Mouse (Mus musculus) layer of hippocampus, postnatal 14 days (tissue): ENCODE measurements at regions not wholly inside any gene's neighbourhood (a gene's known extent, or its start where the extent isn't known, plus 50 kb on each side); places are given as distances from the start of the nearest gene placed in this dataset.

ENCODE experiments used
- DNase-seq, 2 experiments: peaks; one replicate each; pipeline ENCODE4 v3.0.0; 2021 to 2022; ENCODE audit warnings: low spot score in 2 of 2, mixed read lengths in 1 of 2

DNA sequence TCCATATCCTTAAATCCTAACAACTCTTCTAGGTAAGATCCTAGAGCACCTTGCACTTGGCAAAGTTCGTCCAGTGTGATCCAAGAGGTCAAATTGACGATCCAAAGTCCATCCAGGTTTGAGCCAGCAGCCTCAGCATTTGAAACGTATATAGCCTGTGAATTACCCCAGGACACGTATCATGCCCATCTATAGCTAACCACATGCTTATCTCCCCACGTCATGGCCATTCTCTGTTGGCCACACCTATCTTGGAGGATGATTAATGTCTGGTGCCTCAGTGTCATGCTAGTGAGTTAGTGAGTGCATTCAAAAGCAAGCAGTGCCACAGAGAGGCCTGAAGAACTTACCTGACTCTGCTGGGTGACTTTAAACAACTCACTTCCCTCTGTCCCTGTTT, 1521.9 kb upstream of the Gm6569 start:
- no peak for DNase-seq

GRCm38 (mm10) chr15:72321528-72321927, 1512.8 kb upstream of the Gm6569 start:
- no peak for DNase-seq

DNA sequence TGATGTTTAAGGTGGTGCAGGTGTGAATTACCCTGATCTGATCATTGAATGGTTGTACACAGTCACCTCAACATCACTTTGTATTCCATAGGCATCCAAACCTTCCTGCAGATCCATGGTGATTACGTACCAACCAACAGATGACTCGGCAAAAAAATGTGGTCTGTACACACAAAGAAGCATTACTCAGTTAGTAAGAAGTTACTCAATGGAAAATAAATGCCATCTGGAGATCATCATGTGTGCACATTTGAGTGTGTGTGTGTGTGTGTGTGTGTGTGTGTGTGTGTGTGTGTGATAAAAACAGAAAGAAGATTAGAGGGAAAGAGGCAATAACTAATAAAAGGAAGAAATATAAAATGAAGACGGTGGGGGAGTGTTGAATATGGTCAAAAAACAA, 1512.2 kb upstream of the Gm6569 start:
- DNase-seq: no peak

DNA sequence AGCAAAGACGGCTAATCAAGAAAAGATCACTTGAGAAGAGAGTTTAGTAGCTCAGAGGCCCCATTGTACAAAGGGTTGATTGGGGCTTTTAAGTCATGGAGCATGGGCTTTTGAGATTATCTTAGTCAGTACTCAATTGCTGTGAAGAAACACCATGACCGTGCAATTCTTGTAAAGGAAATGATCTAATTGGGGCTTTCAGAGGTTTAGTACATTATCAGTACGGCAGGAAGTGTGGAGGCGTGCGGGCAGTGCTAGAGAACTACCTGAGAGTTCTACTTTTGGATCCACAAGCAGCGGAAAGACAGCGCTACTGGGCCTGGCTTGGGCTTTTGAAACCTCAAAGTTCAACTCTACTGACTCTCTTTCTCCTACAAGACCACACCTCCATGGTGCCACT, 1511.2 kb upstream of the Gm6569 start:
- no peak for DNase-seq

- DNase-seq: no peak
Observed at GRCm38 (mm10) chr15:72331262-72331661, 1503.1 kb upstream of the Gm6569 start.

DNA sequence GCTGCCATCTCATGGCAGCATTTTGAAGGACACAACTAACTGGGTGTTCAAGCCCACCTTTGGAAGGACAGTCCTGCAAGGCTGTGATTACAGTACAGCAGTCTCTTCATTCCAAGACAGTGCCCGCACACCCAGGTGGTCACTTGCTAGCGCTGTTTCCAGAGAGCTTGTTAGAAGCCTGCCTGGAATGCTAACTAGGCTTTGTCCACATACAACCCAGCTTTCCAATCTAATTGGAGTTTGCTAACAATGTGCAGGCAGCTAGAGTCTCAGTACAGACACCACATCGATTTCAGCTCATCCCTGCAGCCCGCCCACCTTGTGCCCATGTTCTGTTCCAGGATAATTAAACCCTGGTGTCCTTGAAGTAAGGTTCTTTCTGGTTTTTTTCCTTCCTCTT, 1499.9 kb upstream of the Gm6569 start:
- no peak for DNase-seq

DNA sequence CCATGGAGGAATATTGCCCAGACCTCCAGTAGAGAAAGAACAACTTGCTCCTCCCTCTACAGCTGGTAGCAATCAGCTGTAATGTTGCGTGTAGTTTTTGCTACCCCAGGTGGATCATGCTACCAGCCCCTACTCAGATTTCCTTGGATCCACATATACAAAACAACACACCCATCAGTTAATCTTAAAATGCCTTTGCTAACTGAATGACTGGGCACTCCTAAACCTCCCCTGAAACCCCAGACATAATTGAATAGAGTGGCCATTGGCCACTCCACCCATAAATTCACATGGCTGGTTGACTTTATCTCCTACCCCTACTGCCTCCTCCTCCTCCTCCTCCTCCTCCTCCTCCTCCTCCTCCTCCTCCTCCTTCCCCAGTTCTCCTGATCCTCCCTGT, 1494.7 kb upstream of the Gm6569 start:
- no peak for DNase-seq

- no peak for DNase-seq
Observed at GRCm38 (mm10) chr15:72341991-72342390, 1492.4 kb upstream of the Gm6569 start.

DNA sequence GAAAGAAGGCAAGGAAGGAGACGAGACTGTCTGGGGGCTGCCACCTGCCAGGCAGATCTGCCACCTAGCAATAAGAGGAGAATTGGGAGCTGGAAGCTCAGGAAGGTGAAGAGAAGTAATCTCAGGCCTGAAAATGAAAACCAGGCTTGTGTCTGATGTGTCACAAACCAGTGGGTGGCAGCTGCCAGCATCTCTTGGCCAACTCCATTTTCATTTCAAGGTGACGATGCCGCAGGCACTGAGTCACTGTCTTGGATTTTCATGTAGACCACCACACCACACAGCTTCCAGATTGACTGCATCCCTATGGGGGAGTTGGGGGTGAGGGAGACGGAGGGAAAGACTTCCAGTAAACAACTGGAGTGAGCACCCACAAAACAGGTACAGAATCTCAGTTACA, 1491.9 kb upstream of the Gm6569 start:
- no peak for DNase-seq

GRCm38 (mm10) chr15:72343794-72344193, 1490.6 kb upstream of the Gm6569 start:
- no peak for DNase-seq

DNA sequence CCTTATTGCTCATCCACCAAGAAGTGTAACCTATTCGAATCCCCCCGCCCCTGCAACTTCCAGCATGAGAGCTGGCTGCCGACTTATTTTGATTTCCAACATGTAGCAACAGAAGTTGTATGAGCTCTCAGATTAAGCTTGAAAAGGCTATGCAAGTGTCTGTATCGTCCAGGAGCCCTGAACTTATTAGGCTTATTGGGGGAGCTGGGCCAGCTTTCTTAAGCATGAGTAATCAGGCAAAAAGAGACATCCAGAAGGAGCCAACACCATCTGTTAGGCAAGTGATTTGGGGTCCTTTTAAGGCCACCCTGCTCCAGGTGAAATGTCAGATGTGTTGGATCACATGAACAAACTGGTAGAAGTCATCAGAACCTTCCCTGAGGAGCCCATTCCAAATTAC, 1481.0 kb upstream of the Gm6569 start:
- DNase-seq: no peak

- DNase-seq: no peak
Observed at GRCm38 (mm10) chr15:72355626-72356025, 1478.7 kb upstream of the Gm6569 start.

- no peak for DNase-seq
Observed at GRCm38 (mm10) chr15:72359636-72360035, 1474.7 kb upstream of the Gm6569 start.

- peak in 1 of 2 experiments; percentile 25 for DNase-seq
Observed at GRCm38 (mm10) chr15:72360049-72360448, 1474.3 kb upstream of the Gm6569 start.

DNA sequence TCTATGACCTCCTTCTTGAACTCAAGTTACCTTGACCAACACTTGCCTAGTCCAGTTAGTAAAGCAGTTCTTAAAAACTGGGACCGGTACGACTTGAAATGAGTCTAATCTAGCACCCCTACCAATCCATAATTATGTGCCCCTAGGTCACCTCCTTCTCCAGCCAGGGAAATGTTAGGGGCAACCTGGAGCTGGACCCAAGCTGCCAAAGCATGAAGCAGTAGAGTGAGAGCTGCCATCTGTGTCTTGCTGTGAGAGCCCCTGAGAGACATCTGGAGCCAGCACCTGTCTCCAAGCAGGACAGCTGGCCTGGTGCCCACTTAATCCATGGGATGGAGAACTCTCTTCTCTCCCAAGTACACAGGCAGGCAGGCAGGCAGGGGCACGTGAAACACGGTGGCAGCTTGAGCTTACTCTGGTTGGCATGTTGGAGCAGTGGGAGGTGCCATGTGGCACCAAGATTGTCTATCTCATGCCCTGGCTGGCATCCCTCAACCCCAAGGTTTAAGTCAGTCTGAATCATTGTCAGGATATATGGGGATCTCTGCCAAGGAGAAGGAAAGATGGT, 1473.8 kb upstream of the Gm6569 start:
- peak in 1 of 2 experiments; percentile 52 for DNase-seq

GRCm38 (mm10) chr15:72373041-72373440, 1461.3 kb upstream of the Gm6569 start:
- no peak for DNase-seq

DNA sequence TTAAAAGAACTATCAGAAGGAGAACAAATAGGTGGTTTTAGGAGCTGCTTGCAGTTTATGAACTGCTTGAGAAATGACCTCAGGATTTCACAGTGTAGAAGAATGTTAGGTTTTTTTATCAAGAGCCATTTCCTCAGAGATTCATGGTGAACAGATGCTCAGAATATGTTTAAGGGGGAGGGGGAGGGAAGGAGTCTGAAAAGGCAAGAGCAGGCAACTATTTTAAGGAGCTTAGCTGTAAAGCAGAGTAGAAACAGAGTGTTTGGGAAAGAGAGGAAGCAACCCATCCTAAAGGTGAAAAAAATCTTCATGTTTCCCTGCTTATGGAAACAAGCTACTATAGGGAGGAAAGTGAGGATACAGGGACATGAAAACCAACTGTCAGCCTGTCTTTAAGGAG, 1457.2 kb upstream of the Gm6569 start:
- no peak for DNase-seq

DNA sequence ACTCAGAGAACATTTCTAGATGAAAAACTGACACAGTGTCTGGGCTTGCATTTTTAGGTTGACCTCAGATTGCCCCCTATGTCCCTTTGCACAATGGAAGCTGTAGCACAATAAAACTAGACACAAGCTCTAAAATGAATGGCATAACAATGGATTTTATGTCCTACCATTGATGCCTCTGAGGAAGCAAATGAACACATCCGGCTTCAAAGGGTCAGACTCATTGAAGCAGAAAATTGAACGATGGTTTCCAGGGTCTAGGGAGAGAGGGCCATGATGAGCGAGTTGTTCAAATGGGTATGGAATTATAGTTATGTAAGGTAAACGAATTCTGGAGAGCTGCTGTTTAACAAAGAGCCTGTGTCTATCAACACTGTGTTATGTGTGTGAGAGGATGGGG, 1455.1 kb upstream of the Gm6569 start:
- no peak for DNase-seq

- DNase-seq: peak in 1 of 2 experiments; percentile 22
Observed at GRCm38 (mm10) chr15:72381164-72381563, 1453.2 kb upstream of the Gm6569 start.

- no peak for DNase-seq
Observed at GRCm38 (mm10) chr15:72381744-72382143, 1452.6 kb upstream of the Gm6569 start.

DNA sequence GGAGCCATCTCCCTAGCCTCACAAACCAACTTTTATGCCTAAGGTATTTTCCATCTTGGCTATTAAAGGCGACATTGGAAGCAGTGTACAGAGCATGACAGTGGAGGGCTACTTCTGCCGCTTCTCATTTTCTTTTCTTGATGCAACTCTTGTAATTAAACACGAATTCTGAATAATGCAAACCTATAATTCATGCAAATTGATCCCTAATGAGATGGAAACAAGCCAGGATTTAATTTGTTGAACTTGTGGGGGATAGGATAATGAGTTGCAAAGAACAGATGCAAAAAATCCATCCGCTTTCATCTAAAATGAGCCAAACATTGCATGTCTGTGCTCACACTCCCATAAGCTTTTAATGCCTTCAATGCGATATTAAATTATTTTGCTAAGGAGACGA, 1451.8 kb upstream of the Gm6569 start:
- DNase-seq: peak in 1 of 2 experiments; percentile 63

DNA sequence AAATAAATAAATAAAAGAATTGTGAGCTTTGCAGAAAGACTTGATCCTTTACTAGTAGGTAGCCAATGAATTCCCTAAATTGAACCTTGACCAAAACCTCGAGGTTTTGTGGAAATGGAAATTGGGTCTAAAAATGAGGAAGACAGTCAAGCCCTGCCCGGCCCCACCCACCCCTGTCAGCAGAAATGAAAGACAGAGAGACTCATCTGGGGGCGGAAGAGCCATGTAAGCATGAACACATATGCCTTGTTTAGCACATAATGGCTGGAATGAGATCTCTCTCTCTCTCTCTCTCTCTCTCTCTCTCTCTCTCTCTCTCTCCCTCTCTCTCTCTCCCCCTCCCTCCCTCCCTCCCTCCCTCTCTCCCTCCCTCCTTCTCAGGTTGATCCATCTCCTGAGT, 1451.3 kb upstream of the Gm6569 start:
- DNase-seq: no peak

GRCm38 (mm10) chr15:72383470-72383869, 1450.9 kb upstream of the Gm6569 start:
- no peak for DNase-seq

DNA sequence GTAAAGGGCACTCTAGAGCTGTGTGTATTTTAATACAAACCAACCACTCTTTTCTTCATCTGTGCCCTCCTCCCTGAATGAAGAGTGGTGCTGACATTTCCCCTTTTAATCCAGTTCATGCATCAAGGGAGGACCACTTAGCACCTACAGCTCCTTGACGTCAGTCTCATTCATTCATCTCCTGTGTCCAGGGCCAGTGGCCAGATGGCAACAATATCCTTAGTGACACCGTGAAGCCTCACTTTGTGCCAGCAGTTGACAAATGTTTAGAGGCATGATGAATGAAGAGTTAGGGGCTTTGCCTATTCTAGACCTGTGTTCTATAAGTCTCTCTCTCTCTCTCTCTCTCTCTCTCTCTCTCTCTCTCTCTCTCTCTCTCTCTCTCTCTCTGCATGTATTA, 1441.1 kb upstream of the Gm6569 start:
- no peak for DNase-seq
